Mouse (Mus musculus): ENCODE data around the gene Ncapg2.

Ncapg2 gene

DNA sequence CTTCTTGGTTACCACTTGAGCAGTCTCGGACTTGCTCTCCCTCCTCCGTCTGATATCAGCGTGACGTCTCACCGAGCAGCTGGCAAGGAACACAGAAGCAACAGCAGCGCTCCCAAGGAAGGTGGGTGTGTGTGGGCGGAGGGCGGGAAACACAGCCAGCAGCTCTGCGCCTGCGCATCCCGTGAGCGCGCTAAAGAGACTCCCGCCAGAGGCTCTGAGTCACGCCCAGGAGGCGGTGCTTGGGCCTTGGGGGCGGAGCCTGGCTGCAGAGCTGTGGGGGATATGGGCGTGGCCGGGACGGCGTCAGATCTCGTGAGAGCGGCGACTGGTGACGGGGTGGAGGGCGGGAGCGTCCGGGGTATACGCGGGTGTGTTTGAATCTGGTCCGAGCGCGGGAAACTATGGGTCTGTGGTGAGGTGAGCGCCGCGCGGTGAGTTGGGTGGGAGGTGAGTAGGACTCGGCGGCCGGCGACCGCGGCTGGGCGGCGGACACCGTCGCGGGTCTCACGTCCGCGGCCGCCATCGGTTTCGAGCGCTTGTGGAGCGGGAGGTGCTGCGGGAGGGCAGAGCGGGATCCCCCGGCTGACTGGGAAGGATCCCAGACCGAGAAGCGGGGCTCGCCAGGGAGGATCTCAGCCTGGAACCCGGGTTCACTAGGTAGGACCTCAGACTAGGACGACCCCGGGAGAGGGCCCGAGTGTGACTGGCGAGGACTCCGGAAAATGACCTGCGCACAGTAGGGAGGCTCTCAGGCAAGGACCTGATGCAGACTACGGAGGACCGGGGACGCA, at the start of gene Ncapg2:
TSS of gene Ncapg2 (plus strand) at position 358 of the 791 bp plus-strand sequence.
- peak; percentile 99 for DNase-seq (ENCODE audit: low read depth, low spot score)

DNA sequence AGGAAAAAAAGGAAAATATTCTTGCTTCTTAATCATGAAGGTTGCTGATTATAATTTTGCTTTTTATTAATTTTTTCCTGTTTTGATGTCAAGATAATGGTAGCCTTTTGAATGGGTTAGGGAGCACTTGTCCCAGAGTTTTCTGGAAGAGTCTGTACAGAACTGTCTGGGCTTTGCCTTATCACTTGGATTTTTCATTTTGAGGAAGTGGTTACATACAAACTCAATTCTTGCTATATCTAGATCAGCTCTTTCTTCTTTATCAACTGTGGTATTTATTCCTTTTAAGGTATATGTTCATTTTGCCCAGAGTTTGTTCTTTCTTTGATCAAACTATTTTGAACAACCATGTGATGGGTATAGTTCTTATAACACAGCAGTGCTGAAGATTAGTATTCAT, 43.1 kb upstream of the Ncapg2 start:
- DNase-seq (ENCODE audit: low read depth, low spot score): no peak

DNA sequence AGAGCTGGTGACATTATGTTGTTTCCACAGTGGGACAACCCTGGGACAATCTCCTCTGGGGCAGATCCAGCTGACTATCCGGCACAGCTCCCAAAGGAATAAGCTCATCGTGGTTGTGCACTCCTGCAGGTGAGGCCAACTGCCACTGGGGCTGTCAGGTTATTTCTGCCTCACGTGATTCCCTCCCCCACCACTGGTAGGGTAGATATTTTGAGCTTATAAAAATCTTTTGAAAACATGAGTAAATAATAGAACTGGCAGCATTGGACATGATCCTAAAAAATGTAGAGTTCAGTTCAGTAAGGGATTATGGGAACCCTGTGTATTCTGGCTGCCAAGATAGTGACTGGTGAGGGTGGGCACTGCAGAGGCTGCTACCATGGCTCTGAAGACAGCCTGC, 38.3 kb upstream of the Ncapg2 start:
- DNase-seq (ENCODE audit: low read depth, low spot score): no peak

DNA sequence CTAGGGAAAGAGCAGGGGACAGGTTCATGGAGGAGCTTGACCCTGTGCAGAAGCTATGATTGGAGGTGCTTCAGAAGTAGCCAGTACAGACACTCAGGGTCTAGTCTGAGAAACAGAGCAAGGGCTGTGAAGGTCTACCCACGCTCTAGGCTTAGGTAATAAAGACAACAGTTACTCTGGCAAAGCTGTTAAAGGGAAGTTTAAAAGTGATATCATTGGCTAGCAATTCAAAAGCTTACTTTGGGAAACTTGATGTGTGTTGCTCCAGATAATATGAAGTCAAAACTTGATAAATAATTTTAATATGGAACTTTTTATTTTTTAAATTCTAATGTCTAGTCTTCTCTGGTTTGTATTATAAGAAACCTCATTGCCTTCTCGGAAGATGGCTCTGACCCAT, 37.9 kb upstream of the Ncapg2 start:
- no peak for DNase-seq (ENCODE audit: low read depth, low spot score)

DNA sequence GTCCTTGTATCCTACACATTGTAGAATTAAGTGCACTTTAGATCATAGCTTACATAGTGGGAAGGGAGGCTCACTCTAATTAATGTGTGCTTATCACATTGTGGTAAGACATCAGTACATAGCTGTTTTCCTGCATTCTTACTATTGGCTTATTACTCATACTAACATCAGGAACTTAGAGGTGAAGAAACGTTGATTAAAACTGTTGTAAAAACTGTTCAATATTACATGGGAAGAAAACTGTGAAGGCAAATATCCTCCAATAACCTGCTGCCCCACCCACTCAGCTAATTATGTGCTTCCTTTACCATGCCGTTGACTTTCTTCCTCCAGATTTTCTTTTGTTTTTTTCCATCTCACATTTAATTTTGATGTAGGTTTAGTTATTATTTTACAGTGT, 36.3 kb upstream of the Ncapg2 start:
- DNase-seq (ENCODE audit: low read depth, low spot score): no peak

DNA sequence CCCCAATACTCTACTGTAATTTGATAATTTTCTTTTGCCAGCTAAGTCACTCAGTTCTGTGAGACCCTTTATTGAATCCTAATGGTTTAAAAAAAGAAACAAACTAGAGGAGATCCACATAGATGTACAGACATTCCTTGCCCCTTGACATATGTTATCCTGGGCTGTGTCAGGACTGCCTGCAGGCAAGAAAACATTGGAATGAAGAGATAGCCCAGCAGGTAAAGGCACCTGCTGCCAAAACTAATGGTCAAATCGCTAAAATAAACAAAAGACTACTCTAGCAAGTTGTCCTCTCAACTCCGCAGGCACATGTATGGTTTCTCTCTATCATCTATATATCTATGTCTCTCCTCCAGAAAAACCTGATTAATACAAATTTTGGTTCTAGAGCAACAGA, 22.1 kb upstream of the Ncapg2 start:
- DNase-seq (ENCODE audit: low read depth, low spot score): no peak

DNA sequence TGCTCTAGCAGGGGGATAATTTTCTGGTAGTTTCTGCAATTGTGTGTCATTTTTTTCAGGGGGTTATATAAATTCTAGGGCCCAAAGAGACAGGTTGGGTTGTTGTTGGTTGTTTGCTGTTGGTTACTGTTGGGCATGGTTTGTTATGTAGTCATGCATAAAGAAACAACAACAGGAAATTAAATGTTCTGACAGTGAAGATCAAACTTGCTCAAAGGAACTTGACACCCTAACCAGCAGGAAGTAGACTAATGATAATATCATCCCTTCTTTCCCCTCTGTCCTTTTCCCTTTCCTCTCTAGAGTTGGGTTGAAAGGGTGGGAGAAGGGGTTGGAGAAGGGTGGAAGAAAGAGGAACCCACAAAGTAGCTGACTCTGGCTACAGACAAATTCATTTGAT, 21.2 kb upstream of the Ncapg2 start:
- no peak for DNase-seq (ENCODE audit: low read depth, low spot score)

DNA sequence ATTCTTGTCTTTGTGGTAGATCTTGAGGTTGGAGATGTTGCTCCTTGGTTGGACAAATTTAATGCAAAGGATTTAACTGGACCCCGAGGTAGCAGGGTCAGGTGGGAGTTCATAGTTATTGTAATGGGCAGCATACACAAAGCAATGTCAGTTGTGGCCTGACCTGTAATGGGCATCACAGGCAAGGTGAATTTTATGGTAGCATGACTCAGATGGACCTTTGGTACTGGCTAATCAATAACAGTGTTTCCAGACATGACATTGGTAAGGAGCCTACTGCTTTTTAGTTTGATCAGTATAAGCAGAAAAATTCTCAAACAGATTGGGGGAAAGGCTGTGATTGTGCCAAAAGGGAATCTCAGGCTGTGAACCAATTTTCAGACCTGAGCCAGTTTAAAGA, 18.4 kb upstream of the Ncapg2 start:
- DNase-seq (ENCODE audit: low read depth, low spot score): no peak

DNA sequence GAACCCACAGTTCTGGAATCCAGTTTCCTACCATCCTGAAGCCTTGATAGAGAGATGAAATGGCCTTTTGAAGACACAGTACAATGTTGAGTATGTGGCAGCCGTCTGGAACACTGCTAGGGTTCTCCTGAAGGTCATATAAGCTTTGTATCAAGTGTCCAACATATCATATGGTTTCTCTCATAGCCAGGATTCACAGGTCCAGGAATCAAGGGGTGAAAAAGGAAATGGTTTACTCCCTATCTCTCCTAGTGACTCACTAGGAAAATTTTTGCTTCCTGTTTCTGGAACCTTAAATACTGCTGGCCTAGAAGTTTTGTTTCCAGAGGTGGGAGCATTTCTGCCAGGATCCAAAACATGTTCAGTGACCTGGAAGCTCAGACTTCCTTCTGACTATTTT, 15.3 kb upstream of the Ncapg2 start:
- no peak for DNase-seq (ENCODE audit: low read depth, low spot score)

DNA sequence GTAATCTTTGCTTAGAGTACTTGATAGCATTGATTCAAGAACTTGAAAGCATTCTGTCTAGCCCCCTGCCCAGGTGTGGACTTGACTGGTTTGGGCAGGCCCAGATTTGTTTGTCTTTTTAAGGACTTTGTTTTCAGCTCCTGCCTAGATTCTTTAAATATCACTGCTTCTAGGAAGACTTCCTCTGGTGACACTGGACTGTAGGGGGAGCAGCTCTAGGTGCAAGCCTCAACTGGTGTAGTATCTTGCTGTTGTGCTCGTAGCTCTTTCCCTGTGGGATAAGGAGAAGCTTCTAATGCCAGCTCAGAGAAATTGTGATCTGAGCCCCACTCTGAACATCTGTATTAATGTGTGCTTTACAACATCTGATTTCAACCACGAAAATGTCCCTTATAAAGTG, 10.9 kb upstream of the Ncapg2 start:
- DNase-seq (ENCODE audit: low read depth, low spot score): peak; percentile 22

DNA sequence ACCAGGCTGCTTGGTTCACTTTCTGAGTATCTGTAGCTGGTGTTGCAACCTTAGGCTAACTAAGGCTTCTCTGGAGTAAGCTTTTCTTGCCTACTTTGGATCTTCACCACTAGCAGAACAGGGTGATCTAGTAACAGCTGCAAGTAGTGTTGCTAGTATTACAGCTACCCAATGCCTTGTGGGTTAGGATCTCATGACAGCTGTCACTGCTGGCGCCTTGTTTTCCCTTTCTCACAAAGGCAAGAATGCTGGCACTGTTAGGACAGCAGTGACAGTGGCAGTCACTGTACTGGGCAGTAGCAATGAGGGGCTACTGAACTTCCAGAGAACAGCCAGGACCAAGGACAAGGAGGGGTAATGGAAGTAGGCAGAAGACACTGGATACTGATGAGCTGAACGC, 9.9 kb upstream of the Ncapg2 start:
- DNase-seq (ENCODE audit: low read depth, low spot score): no peak

DNA sequence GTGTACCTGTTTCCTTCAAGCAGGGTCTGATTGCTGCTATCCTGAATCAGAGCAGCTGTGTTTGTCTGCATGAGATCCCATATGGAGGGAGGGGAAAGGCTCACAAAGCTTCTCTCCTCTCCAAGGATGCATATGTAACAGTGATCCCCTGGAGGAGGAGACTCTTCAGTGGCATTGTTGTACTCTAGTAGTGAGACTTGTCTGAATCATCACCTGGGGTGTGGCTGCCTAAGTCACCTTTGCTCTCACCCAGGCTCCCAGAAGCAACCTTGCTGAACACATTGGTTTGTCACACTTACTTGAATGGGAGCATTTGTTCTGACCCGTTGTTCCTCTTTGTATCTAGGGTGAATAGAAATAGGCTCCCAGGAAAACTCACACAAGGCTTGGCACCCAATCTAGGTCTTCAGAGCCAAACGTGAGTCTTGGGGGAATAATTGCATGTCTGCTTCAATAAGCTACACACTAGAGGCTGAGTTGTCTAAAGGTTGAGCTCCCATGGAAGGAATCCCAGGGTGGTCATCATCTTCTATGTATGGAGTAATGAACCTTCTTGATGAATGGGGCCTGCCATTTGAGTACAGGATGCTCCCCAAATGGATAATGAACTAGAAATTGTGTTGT, 9.0 kb upstream of the Ncapg2 start:
- DNase-seq (ENCODE audit: low read depth, low spot score): peak; percentile 28

DNA sequence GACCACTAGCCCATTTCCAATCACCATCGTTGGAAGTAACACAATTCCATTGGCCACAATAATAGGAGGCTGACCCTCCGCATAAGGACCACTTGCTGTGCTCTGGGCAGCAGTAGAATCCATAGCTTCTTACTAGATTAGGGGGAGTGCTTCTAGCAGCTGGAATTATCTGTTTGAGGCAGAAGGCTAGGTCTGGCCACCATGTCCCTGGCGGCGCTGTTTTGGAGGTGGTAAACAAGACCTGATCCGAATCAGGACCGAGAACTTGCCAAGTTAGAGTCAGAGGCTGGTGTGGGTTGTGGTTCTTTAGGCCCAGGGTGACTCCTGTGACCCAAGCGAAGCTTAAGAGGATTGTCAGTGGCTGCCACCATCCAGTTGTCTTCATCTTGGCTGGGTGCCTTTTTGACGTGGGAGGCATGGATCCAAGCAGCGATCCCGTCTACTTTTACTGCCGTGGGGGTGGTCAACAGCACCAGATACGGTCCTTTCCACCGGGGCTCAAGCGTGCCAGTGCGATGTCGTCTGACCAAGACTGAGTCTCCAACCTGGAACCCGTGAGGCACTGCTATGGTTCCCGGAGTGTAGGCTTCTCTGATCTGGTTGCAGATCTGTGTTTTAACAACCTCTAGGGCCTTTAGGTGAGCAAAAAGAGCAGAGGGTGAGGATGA, 1.1 kb upstream of the Ncapg2 start:
- peak; percentile 10 for DNase-seq (ENCODE audit: low read depth, low spot score)

DNA sequence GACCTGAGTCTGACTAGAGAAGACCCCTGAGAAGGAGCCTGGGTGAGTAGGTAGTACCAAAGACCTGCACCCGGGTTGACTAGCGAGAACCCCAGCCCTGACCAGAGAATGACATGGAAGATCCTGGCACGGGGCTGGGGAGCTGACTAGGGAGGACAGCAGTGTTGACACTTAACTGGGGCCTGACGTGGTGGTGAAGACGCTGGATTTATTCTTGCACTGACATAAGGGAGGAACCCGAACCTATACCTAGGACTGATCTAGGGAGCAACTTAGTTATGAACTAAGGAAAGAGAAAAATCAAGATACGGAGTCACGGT, 594 bp downstream of the Ncapg2 start:
- DNase-seq (ENCODE audit: low read depth, low spot score): peak; percentile 15

DNA sequence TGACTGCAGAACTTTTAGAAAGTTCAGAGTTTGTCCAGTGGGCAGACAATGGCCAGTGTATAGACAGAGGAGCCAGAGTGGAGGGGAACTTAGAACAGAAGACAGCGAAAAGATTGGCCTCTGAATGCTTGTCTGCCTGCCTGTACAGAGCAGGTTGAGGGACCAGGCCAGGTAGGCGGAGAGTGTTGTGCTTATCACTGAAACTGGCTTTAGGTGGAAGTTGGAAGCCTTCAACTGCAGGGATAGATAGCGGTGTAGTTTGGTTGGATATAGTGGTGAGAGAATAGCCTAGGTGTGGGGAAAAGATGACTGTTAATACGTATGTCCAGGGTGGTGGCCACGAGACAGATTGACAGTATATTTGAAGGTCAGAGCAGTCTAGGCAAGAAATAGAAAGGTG, 2.7 kb downstream of the Ncapg2 start:
- DNase-seq (ENCODE audit: low read depth, low spot score): no peak

DNA sequence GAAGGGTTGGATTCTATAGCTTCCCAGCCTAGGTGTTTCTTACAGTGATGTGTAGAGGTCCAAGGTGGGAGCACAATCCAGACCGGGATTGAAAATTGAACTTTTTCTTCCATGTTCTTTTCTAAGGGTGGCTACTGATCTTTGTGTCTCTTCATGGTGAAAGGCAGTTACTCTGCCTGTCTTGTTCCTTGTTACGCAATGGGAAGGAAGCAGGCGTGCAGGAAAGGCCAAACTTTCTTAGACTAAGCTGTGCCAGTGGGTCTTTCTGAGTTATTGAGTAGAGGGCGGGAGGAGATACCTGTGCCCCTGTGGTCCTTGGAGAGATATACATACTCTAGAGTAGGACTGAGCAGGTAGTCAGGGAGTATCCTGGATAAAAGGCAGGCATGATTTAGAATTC, 9.7 kb downstream of the Ncapg2 start:
- no peak for DNase-seq (ENCODE audit: low read depth, low spot score)

DNA sequence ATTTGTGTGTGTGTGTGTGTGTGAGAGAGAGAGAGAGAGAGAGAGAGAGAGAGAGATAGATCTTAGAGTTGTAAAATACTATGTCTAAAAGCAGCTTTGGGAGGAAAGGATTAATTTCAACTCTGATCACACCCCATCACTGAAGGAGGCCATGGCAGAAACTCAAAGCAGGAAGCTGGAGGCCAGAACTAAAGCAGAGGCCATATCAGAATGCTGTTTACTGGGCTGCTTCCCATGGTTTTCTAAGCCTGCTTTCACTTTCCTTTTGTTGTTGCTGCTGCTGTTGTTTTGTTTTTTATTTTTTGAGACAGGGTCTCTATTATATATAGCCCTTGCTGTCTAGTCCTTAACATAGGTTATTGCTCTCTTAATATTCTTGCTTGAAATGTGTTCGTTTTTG, 11.3 kb downstream of the Ncapg2 start:
- no peak for DNase-seq (ENCODE audit: low read depth, low spot score)

DNA sequence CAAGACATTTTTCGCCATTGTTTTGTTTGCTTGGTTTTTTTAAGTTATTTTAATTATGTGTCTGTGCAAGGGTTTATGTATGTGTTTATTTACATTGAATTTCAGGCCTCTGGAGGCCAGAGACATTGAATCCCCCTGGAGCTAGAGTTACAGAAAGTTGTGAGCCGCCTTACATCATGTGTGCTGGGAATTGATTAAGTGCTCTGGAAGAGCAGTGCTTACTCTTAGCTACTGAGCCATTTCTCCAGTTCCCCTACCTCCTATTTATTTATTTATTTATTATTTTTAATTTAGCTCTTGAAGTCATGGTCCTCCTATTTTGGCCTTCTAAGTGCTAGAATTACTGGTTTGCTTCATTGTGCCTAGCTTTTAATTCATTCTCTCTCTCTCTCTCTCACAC, 16.5 kb downstream of the Ncapg2 start:
- no peak for DNase-seq (ENCODE audit: low read depth, low spot score)

DNA sequence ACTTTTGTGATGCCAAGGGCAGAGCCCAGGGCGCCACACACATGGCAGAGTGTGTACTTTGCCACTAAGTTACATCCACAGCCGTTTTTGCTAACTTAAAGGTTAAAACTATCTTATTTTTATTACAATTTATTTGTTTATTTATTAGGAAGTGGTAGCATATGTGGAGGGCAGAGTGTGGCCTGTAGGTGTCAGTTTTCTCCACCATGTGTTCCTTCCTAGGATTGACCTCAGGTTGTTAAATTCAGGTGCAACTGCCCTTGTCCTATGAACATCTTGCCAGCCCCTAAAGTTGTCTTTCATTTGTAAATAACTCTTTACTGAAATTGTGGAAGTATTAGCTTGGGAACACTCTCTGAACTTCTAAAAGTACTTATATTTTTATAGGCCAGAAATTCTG, 20.2 kb downstream of the Ncapg2 start:
- DNase-seq (ENCODE audit: low read depth, low spot score): peak; percentile 6

DNA sequence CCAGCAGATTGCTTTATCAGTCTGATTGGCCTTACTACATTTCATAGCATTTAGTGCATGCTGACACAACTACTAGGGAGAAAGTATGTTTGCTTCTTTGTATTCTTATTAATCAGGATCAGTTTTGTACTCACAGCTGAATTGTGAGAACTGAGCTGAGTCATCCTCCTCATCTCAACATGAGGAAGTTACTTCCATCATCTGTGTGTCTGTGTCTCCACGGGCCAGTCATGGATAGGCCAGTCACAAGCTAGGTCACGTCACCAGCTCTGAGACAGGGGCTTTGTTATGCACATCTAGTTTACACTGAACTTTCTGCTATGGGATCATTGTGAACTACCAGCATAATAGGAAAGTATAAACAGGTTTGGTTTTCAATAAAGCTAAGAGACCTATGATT, 28.5 kb downstream of the Ncapg2 start:
- no peak for DNase-seq (ENCODE audit: low read depth, low spot score)

DNA sequence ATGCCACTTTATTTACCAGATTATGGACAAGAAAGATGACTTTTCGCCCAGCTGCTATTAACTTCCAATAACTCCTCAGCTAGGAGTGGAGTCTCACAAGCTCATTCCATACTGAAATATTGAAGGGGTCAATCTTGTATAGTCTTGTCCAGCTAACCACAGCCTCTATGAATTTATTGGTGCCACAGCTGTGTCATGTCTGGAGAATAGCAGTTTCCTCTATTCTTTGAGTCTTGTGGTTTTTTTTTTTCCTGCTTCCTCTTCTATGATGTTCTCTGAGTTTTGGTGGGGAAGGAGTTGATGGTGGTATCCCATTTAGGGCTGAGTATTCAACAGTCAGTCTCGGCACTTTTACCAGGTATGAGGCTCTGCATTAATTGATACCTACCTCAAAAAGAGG, 30.0 kb downstream of the Ncapg2 start:
- DNase-seq (ENCODE audit: low read depth, low spot score): no peak

DNA sequence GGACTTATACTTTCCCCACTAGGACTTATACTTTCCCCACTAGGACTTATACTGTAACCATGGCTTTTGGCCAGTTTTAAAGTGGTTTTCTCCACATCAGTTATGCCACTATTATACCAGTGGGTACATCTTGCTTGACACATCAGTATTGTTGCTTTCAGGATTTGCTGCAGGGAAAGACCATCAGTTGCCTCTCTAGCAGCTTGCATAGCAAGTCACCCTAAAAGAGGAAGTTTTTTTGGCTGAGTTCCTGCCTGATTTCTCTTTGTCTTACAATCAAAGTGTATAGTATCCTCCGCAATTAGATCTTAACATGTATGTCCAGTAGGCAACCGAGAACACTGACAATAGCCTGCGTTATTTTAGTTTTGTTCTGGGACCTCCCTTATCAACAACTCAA, 30.9 kb downstream of the Ncapg2 start:
- no peak for DNase-seq (ENCODE audit: low read depth, low spot score)

DNA sequence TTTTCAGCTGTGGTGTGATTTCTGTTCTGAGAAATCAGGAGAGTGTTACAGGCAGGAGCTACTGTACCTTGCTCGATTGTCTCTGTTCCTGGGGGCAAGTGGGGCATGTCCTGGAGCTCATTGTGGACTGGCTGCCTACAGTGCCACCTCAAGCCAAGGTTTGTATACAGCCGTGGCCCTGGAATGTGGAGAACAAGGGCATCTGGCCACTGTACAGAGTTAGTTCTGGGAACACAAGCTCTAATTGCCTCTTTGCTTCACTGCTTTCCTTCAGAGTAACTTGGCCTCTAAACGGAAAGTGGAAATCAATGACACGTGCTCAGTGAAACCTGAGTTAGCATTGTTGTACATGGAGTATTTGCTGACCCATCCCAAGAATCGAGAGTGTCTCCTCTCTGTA, 33.4 kb downstream of the Ncapg2 start:
- DNase-seq (ENCODE audit: low read depth, low spot score): no peak

Data from ES-CJ7 (cell line).